In the genomic region with DNA sequence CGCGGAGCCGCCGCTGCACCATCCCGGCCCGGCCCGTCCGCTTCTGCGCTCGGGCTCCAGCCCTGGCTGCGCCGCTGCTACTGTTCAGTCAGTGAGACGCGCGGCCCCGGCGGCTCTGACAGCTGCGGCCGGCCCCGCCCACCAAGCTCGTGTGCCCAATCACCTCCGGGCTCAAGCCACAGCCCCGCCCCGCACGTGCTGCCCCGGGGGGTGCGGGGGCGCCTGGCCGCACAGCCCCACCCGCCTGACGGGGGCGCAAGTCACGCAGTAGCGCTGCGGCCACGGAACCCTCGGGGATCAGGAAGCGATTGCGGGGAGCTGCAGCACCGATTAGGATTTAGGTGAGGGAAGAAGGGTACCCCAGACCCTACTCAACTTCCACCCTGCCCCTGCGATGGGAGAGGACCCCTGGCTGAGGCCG, we compare ENCODE assay signal across 7 mouse cellular contexts. TPM values are rescaled to one million over a fixed set of nuclear protein-coding genes. Genes with fewer than 3 reads are reported as not detected.
DNase-seq lines count a peak whose midpoint lies in the region; ATAC-seq and TF ChIP-seq lines count a peak whose summit lies in the region.

A gene (minus strand): TSS at position 24 of the 421 bp plus-strand sequence.

- peak within 1 kb of the TSS; percentile 45 for H3K4me3 ChIP-seq in bone marrow macrophage, adult 2 months (ENCODE audit: insufficient read depth, low read length)
- peak within 1 kb of the TSS; percentile 57 for H3K4me3 ChIP-seq in embryonic facial prominence, embryonic 14.5 days (ENCODE audit: low read depth, low read length)
- H3K4me3 ChIP-seq in heart, embryonic 11.5 days (ENCODE audit: low read depth, low read length), result peak within 1 kb of the TSS; percentile 71
- H3K4me3 ChIP-seq in kidney, postnatal 0 days (replicated peaks; ENCODE audit: low read depth, low read length), result peak within 1 kb of the TSS; percentile 64
- peak within 1 kb of the TSS; percentile 68 for H3K4me3 ChIP-seq in liver, adult 2 months (ENCODE audit: insufficient read depth, low read depth, low read length)
- H3K4me3 ChIP-seq in myocyte, result no peak within 1 kb of the TSS

- no peaks in the 10 kb centered on the region for H3K79me2 ChIP-seq in liver, adult 2 months (ENCODE audit: control insufficient read depth, insufficient read depth, low read length)
- H3K79me2 ChIP-seq in myocyte (ENCODE audit: control insufficient read depth, insufficient read depth), result no peaks in the 10 kb centered on the region

- no peaks in the 10 kb centered on the region for H3K36me3 ChIP-seq in embryonic facial prominence, embryonic 14.5 days (ENCODE audit: control insufficient read depth, insufficient read depth, low read length)
- no peaks in the 10 kb centered on the region for H3K36me3 ChIP-seq in heart, embryonic 11.5 days (ENCODE audit: control insufficient read depth, insufficient read depth, low read length)
- no peaks in the 10 kb centered on the region for H3K36me3 ChIP-seq in kidney, postnatal 0 days (ENCODE audit: insufficient read depth, low read length)
- H3K36me3 ChIP-seq in liver, adult 2 months (ENCODE audit: control insufficient read depth, insufficient read depth, low read length), result no peaks in the 10 kb centered on the region
- no peaks in the 10 kb centered on the region for H3K36me3 ChIP-seq in myocyte (ENCODE audit: control insufficient read depth, insufficient read depth)

- TF ChIP-seq CTCF in bone marrow macrophage, adult 2 months (IDR thresholded peaks at IDR 0.05; ENCODE audit: low read depth, low read length), result peak; percentile 22; the same call in 1 of the 2 replicates
- TF ChIP-seq CTCF in kidney, postnatal 0 days (IDR thresholded peaks at IDR 0.05; ENCODE audit: low read depth), result peak; percentile 59
- TF ChIP-seq CTCF in liver, adult 2 months (IDR thresholded peaks at IDR 0.05; ENCODE audit: low read depth, low read length), result peak; percentile 48

- no peak within 1 kb of the TSS for H3ac ChIP-seq in myocyte (ENCODE audit: control insufficient read depth, insufficient read length)

- peak; percentile 94 for ATAC-seq in embryonic facial prominence, embryonic 14.5 days (ENCODE audit: low read depth)
- peak; percentile 93 for ATAC-seq in heart, embryonic 11.5 days (replicated peaks; ENCODE audit: insufficient number of reproducible peaks, low FRiP score, low TSS enrichment)
- ATAC-seq in kidney, postnatal 0 days (replicated peaks; ENCODE audit: low FRiP score, low read depth), result peak; percentile 78

- peak within 1 kb of the TSS; percentile 62 for H3K9ac ChIP-seq in embryonic facial prominence, embryonic 14.5 days (ENCODE audit: low read depth, low read length)
- peak within 1 kb of the TSS; percentile 69 for H3K9ac ChIP-seq in heart, embryonic 11.5 days (ENCODE audit: low read depth, low read length)
- peak within 1 kb of the TSS; percentile 49 for H3K9ac ChIP-seq in kidney, postnatal 0 days (ENCODE audit: low read depth, low read length)
- peak within 1 kb of the TSS; percentile 79 for H3K9ac ChIP-seq in liver, adult 2 months (ENCODE audit: low read depth, low read length)

- H3K4me2 ChIP-seq in embryonic facial prominence, embryonic 14.5 days (ENCODE audit: low read depth, low read length), result peak within 1 kb of the TSS; percentile 99
- peak within 1 kb of the TSS; percentile 99 for H3K4me2 ChIP-seq in heart, embryonic 11.5 days
- peak within 1 kb of the TSS; percentile 98 for H3K4me2 ChIP-seq in kidney, postnatal 0 days (ENCODE audit: low read length)
- H3K4me2 ChIP-seq in myocyte (ENCODE audit: low read depth), result peak within 1 kb of the TSS; percentile 72

- H3K27me3 ChIP-seq in embryonic facial prominence, embryonic 14.5 days (replicated peaks; ENCODE audit: control insufficient read depth, insufficient read depth, low read length), result peaks cover 32% of the 10 kb centered on the region
- peaks cover 34% of the 10 kb centered on the region for H3K27me3 ChIP-seq in heart, embryonic 11.5 days (ENCODE audit: control insufficient read depth, insufficient read depth, low read length)
- no peaks in the 10 kb centered on the region for H3K27me3 ChIP-seq in kidney, postnatal 0 days (ENCODE audit: insufficient read depth, low read length)
- peaks cover 10% of the 10 kb centered on the region; the same call in 1 of the 2 replicates for H3K27me3 ChIP-seq in liver, adult 2 months (ENCODE audit: control insufficient read depth, insufficient read depth, low read length)
- H3K27me3 ChIP-seq in myocyte (ENCODE audit: control insufficient read depth, insufficient read depth, insufficient read length), result peaks cover 22% of the 10 kb centered on the region

- WGBS in embryonic facial prominence, embryonic 14.5 days, result 1% methylated on average over 21 of the region's 42 CpGs
- under 1% methylated on average over 41 of the region's 42 CpGs for WGBS in heart, embryonic 11.5 days (ENCODE audit: insufficient replicate concordance)
- WGBS in kidney, postnatal 0 days, result under 1% methylated on average over 41 of the region's 42 CpGs
- 1% methylated on average over 42 of the region's 42 CpGs for WGBS in liver, adult 2 months

- TF ChIP-seq POLR2A in bone marrow macrophage, adult 2 months (IDR thresholded peaks at IDR 0.05; ENCODE audit: borderline replicate concordance, low read depth, low read length), result no peak
- TF ChIP-seq POLR2A in liver, adult 2 months (IDR thresholded peaks at IDR 0.05; ENCODE audit: extremely low read depth, insufficient read depth, low read length), result peak; percentile 68
- no peak for TF ChIP-seq POLR2A in myocyte (IDR thresholded peaks at IDR 0.05; ENCODE audit: insufficient read length, low read depth)

- H3K9me3 ChIP-seq in embryonic facial prominence, embryonic 14.5 days (ENCODE audit: control insufficient read depth, low read length), result no peaks in the 10 kb centered on the region
- H3K9me3 ChIP-seq in heart, embryonic 11.5 days (replicated peaks; ENCODE audit: control insufficient read depth, low read length), result no peaks in the 10 kb centered on the region
- no peaks in the 10 kb centered on the region for H3K9me3 ChIP-seq in kidney, postnatal 0 days (replicated peaks; ENCODE audit: low read length)

- DNase-seq in embryonic facial prominence, embryonic 14.5 days (ENCODE audit: low spot score), result peak; percentile 95
- DNase-seq in kidney, postnatal 0 days (ENCODE audit: low spot score), result peak; percentile 86
- peak; percentile 40 for DNase-seq in liver, adult 2 months (ENCODE audit: extremely low read depth, low read depth, low spot score)
- DNase-seq in spleen, postnatal 4 days (ENCODE audit: low spot score in 2 of 2), result peak; percentile 85 to 91

- no peaks in the 10 kb centered on the region for H3K4me1 ChIP-seq in bone marrow macrophage, adult 2 months (ENCODE audit: control insufficient read depth, insufficient read depth, low read length)
- peaks cover 10% of the 10 kb centered on the region for H3K4me1 ChIP-seq in embryonic facial prominence, embryonic 14.5 days (ENCODE audit: control insufficient read depth, insufficient read depth, low read length)
- peaks cover 28% of the 10 kb centered on the region for H3K4me1 ChIP-seq in heart, embryonic 11.5 days (ENCODE audit: control insufficient read depth, insufficient read depth, low read length)
- H3K4me1 ChIP-seq in kidney, postnatal 0 days (replicated peaks; ENCODE audit: insufficient read depth, low read length), result 0 out of 2 replicates have a peak, but pooled peaks cover 8% of the 10 kb centered on the region
- peaks cover 7% of the 10 kb centered on the region for H3K4me1 ChIP-seq in liver, adult 2 months (ENCODE audit: control insufficient read depth, insufficient read depth, low read length)

- no peak within 1 kb of the TSS for H3K27ac ChIP-seq in bone marrow macrophage, adult 2 months (ENCODE audit: insufficient read depth, low read depth, low read length)
- H3K27ac ChIP-seq in embryonic facial prominence, embryonic 14.5 days (replicated peaks; ENCODE audit: low read depth, low read length), result peak within 1 kb of the TSS; percentile 54
- peak within 1 kb of the TSS; percentile 37; the same call in 1 of the 2 replicates for H3K27ac ChIP-seq in heart, embryonic 11.5 days (ENCODE audit: low read depth, low read length)
- H3K27ac ChIP-seq in kidney, postnatal 0 days, result 0 out of 2 replicates have a peak within 1 kb of the TSS, but pooled peaks have one; percentile 2
- no peak within 1 kb of the TSS for H3K27ac ChIP-seq in liver, adult 2 months (replicated peaks; ENCODE audit: insufficient read depth, low read depth, low read length)

TF ChIP-seq in myocyte, 11 proteins besides CTCF, POLR2A, EP300 and RAD21:
- TF ChIP-seq USF1 (IDR thresholded peaks at IDR 0.05; ENCODE audit: low read depth), result no peak
- TF ChIP-seq MYOG (IDR thresholded peaks at IDR 0.05; ENCODE audit: control insufficient read depth in 1 of 3, insufficient read depth in 1 of 3, insufficient read length in 2 of 3, low read depth in 2 of 3), result peak in 2 of 3 experiments; percentile 71 to 76
- TF ChIP-seq E2F4 (IDR thresholded peaks at IDR 0.05; ENCODE audit: insufficient read depth), result no peak
- TF ChIP-seq REST (IDR thresholded peaks at IDR 0.05; ENCODE audit: insufficient read depth, insufficient read length), result no peak
- no peak for TF ChIP-seq TCF3 (IDR thresholded peaks at IDR 0.05; ENCODE audit: insufficient read length, low read depth)
- TF ChIP-seq MYOD1 (IDR thresholded peaks at IDR 0.05; ENCODE audit: control insufficient read depth in 1 of 3, insufficient read length in 2 of 3, low read depth in 2 of 3), result peak in 2 of 3 experiments; percentile 45 to 79
- TF ChIP-seq CEBPB (IDR thresholded peaks at IDR 0.05; ENCODE audit: insufficient read depth, poor library complexity, severe bottlenecking), result no peak
- TF ChIP-seq TCF12 (IDR thresholded peaks at IDR 0.05; ENCODE audit: insufficient read depth, poor library complexity, severe bottlenecking), result no peak

RNA-seq across cellular contexts. Expression of the gene that starts here (rescaled TPM):
- polyA plus RNA-seq in bone marrow macrophage, adult 2 months (2012; ENCODE audit: insufficient read depth, insufficient read length, missing spikeins), result not detected in 2 replicates
- polyA plus RNA-seq in embryonic facial prominence, embryonic 14.5 days (2014; fragmentation: Nextera tagmentation; extraction: Ambion mirVana), result 6.0 and 9.5 TPM in 2 replicates
- 4.0 and 4.6 TPM in 2 replicates for polyA plus RNA-seq in heart, embryonic 11.5 days (2014; fragmentation: Nextera tagmentation; extraction: Ambion mirVana)
- 6.3 and 7.4 TPM in 2 replicates for polyA plus RNA-seq in kidney, postnatal 0 days (2015; fragmentation: Nextera tagmentation; extraction: Ambion mirVana)
- total RNA-seq in liver, adult 2 months (2014; rRNA removed), result 25.4 and 41.1 TPM in 2 replicates
- polyA plus RNA-seq in liver, adult 2 months (2012; rRNA removed), result 47.3 and 65.1 TPM in 2 replicates
- polyA plus RNA-seq in myocyte (2012; fragmentation: generic; extraction: Trizol), result 0.10 TPM

Comparison
In these comparisons a context has a peak if more than half of its experiments do, and no peak if none do; other contexts are left out.
1. H3K27ac ChIP-seq: peak in embryonic facial prominence, embryonic 14.5 days (single experiment), heart, embryonic 11.5 days (single experiment) and kidney, postnatal 0 days (single experiment); none in bone marrow macrophage, adult 2 months (single experiment) and liver, adult 2 months (single experiment).
2. DNase-seq: peak in every context shown above with its lines; median percentile 95 in embryonic facial prominence, embryonic 14.5 days; 88 in spleen, postnatal 4 days; 86 in kidney, postnatal 0 days; 40 in liver, adult 2 months.
3. Peak in every context shown above with its lines, with median percentiles within 50 percentile points of each other: CTCF ChIP-seq, ATAC-seq, H3K4me2 ChIP-seq and H3K9ac ChIP-seq.